Mouse (Mus musculus) adrenal gland, postnatal 14 days (tissue): ENCODE results near the gene Cdkl2. TPM values are rescaled to one million over a fixed set of nuclear protein-coding genes. Genes with fewer than 3 reads are reported as not detected.

Source experiments
- DNase-seq: peaks from one replicate; pipeline ENCODE4 v3.0.0; 2021; ENCODE audit warnings: mixed read lengths
- long read RNA-seq, 2 experiments: library from polyadenylated mRNA; stranded (forward); transcript quantifications; one replicate each; pipeline ENCODE4 v2.0.0; 2021
- total RNA-seq: library from RNA; stranded (reverse); gene quantifications from 2 replicates; pipeline ENCODE4 v1.2.3, GENCODE M21; 2021

Gene Cdkl2
- total RNA-seq, result 4.4 and 5.1 TPM in 2 replicates
- long read RNA-seq, experiment 1, partial matches to known transcripts, result 0 of 2 reads
- long read RNA-seq, experiment 1, other reads (novel, unspliced or antisense), result 1 of 2 reads
- long read RNA-seq, experiment 2, partial matches to known transcripts, result 0 of 3 reads
- long read RNA-seq, experiment 2, other reads (novel, unspliced or antisense), result 2 of 3 reads

GRCm38 (mm10) chr5:92043783-92044182 lies at the start of gene Cdkl2:
TSS of gene Cdkl2 (minus strand) at chr5:92043883.
- DNase-seq, result no peak

- no peak for DNase-seq
These were observed 43.8 kb upstream of the Cdkl2 start for GRCm38 (mm10) chr5:92087469-92087868.

GRCm38 (mm10) chr5:92085821-92086550 lies 42.3 kb upstream of the Cdkl2 start:
- peak; percentile 59 for DNase-seq

- DNase-seq, result no peak
These were observed 41.6 kb upstream of the Cdkl2 start for GRCm38 (mm10) chr5:92085246-92085645.

DNA sequence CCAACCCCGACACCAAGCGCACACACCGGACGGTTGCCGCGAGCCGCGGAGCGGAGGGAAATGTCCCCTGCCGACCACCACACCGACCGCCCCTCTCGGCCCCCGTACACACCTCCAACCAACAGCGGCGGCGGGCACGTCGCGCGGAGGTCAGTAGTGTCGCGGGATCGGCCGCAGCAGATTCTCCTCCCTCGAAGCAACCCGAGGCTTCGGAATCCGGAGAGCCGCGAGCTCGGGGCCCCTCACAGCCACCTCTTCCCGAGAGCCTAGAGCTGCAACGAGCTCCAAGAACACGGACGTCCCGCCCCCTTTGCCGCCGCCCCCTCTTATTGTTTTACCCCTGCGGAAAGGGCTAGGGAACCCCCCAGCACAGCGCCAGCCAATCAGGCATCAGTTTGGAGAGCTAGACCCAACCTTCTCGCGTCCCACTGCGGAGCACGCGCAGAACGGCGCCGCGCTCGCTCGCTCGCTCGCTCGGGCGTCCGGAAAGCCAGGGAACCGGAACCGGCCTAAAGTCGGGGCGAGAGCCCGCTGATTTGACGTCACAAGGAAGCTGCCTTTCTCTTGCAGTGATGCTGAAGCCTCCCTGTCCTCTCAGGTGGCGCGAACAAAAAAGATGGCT lies 39.8 kb upstream of the Cdkl2 start, which contains the start of gene G3bp2:
TSS of gene G3bp2 (minus strand) at position 303 of the 622 bp plus-strand sequence.
- DNase-seq, result peak; percentile 99

DNA sequence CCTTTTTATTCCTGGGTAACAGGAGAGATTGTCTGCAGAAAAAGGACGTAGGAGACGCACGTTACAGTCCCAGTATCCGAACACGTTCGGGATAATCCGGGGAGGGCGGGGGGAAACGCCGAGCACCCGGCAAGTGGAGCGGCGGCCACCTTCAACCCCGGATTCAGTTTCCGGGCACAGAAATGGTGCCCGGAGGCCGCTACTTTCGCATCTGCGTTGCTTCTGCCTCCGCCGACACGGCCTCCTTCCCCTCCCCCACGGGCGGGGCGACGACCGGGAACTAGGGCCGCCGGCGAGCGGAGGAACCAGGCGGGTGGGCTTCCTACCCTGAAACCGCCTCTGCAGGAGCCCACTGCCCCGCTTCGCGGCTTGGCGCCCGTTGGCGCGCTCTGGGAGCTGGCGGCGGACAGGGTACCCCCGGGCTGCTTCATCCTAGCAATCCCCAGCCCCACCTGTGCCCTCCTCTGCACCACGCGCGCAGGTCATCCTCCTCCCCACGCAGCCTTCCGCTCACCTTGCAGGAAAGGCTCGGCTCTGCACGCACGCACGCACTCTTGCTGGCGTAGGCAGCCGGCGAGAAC lies 39.2 kb upstream of the Cdkl2 start:
- peak; percentile 86 for DNase-seq

- DNase-seq, result no peak
These were observed 37.6 kb upstream of the Cdkl2 start for GRCm38 (mm10) chr5:92081326-92081725.

- DNase-seq, result no peak
These were observed 36.7 kb upstream of the Cdkl2 start for GRCm38 (mm10) chr5:92080400-92080799.

DNA sequence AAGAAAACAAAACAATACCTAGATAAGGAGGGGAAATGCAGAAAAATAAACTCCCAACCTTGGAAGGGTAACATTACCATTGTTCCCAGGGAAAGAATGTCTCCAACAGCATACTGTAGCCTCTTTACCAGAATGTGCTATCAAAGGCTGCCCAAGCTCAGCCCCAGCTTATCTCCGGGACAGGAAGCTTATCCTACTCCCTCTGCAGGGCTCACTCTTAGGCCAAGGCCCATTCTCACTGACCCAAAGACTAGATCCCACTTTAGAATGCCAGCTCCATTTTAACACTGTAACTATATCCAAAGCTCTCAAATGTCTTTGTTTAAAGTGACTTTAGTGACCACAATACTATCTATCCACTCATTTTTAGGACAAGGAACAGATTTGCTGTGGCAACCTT lies 35.6 kb upstream of the Cdkl2 start:
- DNase-seq, result no peak

DNA sequence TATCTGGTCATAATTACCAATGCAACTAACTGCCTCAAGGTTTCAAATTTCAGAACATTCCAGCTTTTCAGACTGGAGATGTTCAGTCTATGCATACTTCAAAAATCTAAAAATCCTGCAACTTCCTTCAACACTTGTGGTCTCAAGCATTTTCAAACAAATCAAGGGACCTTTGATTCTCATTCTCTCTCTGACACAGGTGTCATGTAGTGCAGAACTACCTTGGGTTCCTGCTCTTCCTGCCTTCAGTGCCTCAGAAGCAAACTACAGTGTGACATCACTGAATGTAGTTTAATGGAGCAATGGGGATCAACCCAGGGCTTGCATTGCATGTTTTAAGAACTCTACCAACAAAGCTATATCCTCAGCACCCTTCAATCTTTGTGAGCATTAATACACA lies 35.1 kb upstream of the Cdkl2 start:
- no peak for DNase-seq

GRCm38 (mm10) chr5:92076273-92076672 lies 32.6 kb upstream of the Cdkl2 start:
- no peak for DNase-seq

DNA sequence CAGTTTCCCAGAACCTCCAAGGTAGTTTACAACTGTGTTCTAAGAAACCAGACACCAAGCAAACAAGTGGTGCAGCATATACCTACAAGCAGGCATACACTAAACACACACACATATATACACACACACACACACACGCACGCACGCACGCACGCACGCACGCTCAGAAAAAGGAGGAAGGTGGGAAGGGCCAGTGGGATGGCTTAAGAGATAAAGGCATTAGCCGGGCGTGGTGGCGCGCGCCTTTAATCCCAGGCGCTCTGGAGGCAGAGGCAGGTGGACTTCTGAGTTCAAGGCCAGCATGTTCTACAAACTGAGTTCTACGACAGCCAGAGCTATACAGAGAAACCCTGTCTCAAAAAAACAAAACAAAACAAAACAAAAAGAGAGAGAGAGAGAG lies 30.4 kb upstream of the Cdkl2 start:
- DNase-seq, result no peak

DNA sequence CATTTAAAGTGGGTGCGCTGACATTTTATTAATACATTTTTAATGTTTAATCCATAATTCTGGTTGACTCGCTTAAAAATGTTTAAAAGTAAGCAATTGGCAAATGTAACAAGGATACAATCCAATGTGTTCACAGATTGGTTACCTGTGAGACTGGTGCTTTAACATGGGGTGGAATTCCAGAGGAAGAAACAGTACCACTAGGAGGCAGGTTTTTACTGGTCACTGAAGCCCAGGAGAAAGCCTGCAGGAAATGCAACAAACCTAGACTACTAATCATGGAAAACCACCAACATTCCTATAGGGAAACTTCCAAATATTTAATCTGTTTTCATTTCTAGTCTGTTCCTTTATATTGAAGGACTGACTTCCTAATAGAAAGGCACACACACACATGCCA lies 19.5 kb upstream of the Cdkl2 start:
- no peak for DNase-seq

- no peak for DNase-seq
These were observed 9.2 kb upstream of the Cdkl2 start for GRCm38 (mm10) chr5:92052866-92053265.

DNA sequence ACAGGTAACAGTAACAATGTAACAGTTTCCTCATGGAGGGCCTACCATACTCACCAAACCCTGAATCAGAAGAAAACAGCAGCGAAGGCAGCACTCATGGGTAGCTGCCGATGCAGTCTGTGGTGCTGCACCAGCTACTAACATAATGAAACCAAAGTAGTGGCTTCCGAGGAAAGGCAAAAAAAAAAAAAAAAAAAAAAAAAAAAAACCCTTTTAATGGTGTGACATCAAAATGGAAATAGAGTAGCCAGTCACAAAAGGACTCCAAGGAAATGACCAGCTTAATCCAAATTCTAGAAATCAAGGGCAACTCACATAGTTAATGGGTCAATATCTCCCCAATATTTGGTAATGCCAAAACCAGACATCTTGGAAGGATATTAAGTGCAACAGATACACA lies 6.7 kb upstream of the Cdkl2 start:
- DNase-seq, result no peak

DNA sequence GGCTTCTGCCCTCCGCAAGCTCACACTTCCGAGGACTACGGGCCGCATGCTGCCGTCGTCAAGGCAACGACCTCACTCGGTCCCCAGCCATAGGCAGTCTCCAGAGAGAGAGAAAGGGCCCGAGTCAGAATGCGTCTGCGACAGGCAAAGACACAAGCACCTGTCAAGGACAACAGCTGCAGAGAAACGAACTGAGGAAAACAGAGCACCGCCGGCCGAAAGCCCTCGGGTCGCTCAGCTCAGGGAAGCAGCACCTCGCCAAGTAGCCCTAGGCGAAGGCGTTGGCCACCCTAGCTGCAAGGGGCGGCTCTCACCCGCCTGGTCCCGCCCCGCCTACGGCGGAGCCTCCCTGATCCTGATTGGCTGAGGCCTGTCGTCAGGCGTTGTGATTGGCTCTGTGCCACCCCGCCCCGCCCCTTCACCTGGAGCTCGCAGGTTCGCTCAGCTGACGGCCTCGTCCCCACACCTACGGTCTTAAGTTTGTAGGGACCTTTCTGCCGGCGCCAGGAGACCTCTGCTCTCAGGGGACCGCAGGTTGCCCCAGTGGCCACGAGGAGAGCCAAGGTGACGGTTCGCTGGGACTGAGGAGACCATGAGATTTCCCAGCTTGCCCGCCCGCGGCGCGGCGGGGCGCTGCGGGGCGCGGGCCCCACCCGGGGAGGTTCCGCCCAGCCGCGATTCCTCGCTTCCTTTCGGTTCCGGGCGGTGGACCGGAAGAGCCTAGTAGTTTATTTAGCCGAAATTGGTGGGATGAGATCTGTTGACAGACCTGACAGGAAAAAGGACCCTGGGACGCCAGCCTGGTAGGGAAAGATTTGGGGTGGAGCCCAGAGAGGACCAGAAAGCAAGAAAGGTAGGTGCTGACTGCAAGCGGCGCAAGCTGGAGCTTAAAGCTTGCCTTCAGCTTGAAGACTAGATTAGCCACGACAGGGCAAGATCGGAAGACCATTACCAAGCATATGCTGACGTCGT lies 1.0 kb downstream of the Cdkl2 start:
- DNase-seq, result peak; percentile 96

DNA sequence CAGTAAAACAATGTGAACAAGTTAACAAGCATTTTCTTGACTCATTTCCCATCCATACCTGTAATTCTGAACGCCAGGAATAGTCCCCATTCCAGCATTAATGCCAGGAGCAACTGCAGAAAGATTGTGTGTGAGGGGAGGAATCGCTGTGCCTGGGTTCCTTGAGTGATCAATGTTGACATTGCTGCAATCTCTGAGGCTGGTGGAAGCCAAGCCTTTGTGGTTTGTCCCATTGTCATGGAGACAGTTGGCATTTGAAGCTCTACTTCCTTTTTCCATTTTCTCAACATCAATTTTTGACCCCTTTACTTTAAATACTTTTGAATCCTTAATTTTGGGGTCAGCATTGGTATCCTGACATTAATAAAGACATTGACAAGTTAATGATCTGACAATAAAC lies 23.7 kb downstream of the Cdkl2 start:
- DNase-seq, result no peak

DNA sequence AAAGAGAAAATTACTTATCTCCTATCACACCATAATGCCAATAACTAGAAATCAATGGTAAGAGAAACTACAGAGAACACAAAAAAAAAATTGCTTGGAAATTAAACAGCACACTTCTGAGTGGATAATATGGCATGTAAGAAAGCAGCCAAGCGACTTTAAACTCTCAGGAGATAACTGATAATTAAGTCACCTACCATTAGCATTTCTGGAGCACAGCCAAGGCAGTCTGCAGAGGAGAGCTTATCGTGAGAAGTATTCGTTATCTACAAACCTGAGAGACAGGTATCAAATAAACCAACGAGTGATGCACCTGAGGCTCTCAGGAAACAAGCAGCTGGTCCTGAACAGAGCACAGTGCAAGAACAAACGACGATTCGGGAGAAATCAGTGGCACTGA lies 31.9 kb downstream of the Cdkl2 start:
- no peak for DNase-seq

DNA sequence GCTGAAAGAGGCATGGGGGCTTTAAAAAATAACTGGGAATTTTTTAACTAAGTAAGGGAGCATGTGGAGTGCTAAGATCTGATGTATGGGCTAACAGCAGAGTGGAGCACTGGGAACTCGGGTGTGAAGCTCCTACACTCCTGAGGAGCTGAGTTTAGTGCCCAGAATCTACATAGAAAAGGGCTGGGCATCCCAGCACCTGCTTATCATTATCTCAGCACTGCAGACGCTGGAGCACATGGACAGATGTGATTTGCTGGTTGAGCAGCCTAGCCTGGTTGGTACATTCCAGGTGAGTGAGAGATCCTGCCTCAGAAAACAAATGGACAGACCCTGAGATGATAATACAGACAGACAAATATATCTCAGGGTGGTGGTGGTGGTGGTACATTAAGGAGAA lies 33.9 kb downstream of the Cdkl2 start:
- no peak for DNase-seq

DNA sequence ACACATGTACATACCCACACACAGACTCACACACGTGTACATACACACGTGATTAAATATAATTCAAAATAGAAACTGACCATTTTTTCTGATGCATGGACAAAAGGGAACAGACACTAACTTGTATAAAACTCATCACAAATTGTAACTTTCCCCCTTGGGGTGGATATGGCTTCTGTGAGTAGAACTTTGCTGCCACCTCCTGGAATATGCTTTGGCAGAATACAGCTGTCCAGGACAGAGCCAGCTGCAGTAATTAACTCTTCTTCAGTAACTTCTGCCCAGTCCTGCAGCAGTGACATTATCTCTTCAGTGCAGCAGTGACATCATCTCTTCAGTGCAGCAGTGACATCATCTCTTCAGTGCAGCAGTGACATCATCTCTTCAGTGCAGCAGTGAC lies 40.7 kb downstream of the Cdkl2 start:
- peak; percentile 55 for DNase-seq

GRCm38 (mm10) chr5:92000770-92001169 lies 42.9 kb downstream of the Cdkl2 start:
- DNase-seq, result peak; percentile 10

- DNase-seq, result peak; percentile 40
These were observed 49.1 kb downstream of the Cdkl2 start for GRCm38 (mm10) chr5:91994546-91994945.
